Mouse (Mus musculus) brain, adult 2 months (tissue): ENCODE data around the gene Shmt2.

ENCODE experiments used
- DNase-seq: peaks from one replicate; pipeline ENCODE4 v3.0.0; 2011; ENCODE audit warnings: low read depth, low spot score

Gene Shmt2

DNA sequence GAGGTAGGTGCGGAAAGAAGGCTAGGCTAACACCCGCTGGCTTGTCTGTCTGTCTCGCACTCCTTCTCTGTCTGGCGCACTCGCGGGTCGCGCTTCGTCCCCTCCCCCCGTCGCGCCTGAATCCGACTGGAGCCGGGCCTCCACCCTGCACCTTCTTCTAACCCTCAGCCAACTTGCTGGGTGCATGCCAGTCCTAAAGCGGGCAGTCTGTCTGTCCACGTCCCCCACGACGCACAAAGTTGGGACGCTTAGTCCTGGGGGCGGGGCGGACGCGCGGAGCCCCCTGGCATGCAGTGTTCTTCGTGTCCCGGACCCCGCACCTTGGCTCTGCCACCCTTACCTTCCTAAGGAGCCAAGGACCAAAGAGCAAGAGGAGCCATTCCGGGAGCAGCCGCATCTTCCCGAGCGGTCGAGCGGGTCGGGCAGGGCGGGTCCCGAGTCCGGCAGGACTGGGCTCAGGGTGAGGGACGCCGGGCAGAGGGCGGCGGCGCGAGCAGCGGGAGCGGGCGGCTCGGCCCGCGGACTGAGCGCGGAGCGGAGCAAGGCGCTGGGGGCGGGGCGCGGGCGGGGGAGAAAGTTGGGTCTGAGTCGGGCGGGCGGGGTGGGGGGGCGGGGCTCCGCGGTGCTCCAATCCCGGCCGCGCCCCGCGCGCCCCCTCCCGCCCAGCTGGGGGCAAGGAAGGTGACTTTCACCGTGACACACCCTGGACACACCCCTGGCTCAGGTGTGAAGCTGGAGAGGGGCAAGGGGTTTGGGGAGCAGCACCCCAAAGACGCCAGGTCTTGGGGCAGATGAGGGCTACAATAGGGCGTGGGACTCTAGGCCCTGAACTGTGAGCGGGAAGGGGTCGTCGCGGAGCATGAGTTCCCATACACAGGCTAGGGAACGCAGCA lies 12.0 kb upstream of the Shmt2 start, which contains the start of gene Nxph4:
Nxph4 (minus strand) TSS at position 524 of the 893 bp plus-strand sequence.
- no peak for DNase-seq

DNA sequence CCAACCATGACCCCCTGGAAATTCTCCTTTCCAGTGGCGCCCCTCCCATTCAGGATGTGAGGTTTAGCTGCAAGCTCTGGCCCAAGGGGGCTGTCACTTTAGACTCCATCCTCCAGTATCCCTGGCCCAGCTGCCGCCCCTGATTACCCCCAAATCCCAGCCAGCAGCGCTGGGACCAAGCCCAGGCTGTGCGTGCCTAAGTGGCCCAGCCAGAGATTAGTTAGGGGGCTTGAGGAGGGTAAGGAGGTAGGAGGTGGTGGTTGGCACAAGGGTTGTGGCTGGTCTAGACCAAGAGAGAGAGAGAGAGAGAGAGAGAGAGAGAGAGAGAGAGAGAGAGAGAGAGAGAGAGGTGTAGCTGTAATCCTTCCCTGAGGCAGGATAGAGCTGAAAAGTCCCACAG lies 9.3 kb upstream of the Shmt2 start:
- no peak for DNase-seq

DNA sequence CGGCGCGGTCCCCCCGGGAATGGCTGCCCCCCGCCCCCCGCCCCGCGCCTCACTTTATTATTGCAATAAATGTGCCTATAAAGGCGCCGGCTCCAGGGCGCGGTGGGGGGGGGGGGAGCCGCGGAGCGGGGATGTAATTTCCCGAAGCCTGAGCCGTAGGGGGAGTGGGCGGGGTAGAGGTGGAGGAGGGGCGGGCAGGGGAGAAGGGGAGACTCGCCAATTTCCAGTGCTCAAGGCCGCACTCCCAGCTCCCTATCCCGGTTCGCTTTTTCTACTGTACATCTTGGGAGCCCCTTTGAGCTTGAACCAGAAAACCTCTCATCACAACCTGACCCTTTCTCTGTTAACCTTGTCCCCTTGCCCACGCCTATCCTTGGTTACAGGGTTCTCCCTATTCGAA lies 8.7 kb upstream of the Shmt2 start:
- DNase-seq: no peak

DNA sequence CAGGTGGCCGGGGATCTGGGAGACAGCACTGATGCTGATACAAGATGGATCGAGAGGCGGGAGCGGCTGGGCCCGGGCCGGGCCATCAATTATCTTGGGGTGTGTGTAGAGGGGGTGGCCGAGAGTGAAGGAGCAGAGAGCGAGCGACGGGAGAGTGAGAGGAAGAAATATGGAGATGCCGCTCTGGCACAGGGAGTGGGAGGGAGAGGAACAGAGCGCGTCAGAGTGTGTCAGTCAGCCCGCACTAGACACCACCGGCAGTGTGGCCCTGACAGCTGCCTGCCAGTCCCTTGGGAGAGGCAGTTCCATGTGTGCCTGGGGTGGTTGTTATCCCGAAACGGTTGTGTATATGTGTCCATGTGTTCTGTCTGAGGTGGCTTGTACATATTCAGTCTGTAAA lies 5.2 kb upstream of the Shmt2 start:
- DNase-seq: peak; percentile 56

DNA sequence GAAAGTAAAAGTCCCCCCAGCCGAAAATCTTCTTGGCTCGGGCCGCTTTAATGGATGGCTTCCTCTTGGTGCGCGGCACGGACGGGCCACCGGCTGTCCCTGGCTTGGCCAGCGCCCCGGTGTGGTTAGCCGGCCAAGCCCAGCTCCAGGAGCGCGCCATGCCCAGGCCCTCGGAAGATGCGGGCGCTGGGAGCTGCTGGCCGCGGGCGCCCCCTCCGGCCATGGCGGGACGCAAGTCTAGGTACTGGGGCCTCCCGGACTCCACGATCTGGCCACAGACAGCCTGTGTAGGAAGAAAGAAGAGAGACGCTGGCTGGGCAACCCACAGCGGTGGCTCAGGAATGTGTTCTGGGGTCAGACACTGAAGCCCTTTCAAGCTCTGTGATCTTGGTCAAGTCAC lies 4.4 kb upstream of the Shmt2 start:
- peak; percentile 71 for DNase-seq

DNA sequence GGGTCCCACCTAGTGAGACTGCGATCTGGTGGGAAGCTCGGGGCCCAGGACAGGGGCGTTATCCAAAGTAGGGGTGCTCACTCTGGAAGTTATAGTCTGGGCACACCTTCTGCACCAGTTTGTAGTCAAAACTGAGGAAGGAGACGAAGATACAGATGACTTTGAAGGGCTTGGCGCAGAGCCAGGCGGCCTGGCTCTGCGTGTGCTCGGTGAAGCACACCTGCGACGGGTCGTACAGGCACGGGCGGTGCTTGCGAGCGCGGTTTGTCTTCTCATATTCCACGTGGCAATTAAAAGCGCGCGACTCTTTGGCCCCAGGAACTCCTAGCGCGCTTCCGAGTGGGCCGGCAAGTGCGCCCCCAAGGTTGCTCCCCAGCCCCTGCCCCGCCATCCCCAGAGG lies 3.8 kb upstream of the Shmt2 start:
- no peak for DNase-seq

DNA sequence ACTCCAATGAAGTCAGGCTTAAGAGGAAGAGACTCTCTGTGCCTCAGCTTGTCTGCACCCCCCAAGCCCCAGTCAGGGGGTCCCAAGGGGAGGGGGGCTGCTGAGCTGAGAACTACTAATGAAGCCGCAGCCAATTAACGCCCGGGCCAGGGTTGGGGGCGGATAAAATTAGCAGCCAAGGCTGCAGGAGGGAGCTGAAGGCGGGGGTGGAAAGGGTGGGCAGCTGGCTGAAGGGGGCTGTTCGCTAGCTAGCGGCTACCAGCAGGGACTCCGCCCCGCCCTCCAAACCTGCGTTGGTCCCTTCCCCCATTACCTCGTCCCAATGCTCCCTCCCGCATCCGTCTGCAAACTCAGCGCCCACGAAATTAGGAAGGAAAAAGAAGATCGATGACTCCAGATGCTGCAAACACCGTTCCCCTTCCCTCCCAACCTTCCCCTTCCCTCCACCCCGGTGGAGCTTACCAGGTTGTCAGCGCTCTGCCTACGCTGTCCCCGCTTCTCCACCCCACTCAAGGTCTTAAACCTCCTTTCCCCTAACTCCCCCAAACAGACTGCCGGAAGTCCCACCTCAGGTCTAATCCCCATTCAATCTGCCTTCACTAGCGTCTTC lies 2.5 kb upstream of the Shmt2 start:
- DNase-seq: no peak

DNA sequence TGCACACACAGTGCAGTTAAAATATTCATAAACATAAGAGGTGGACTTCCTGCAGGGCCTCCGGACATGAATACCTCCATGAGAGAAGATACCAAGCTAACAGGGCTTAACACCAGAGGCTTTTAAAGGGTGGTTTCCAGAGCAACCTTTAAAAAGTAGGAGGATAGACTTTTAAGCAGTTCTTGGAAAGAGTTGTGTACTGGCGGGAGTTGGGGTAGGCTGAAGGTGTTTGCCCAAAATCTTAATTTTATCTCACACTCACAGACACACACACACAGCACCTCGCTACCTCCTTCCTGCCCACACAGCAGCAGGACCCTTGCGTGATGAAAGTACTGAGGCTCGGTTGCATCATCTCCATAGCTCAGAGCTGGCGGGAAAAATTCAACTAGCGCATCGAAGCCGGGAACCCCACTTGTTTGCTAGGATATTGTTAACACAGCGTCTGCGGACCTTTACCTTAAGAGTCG lies 598 bp downstream of the Shmt2 start:
- no peak for DNase-seq

DNA sequence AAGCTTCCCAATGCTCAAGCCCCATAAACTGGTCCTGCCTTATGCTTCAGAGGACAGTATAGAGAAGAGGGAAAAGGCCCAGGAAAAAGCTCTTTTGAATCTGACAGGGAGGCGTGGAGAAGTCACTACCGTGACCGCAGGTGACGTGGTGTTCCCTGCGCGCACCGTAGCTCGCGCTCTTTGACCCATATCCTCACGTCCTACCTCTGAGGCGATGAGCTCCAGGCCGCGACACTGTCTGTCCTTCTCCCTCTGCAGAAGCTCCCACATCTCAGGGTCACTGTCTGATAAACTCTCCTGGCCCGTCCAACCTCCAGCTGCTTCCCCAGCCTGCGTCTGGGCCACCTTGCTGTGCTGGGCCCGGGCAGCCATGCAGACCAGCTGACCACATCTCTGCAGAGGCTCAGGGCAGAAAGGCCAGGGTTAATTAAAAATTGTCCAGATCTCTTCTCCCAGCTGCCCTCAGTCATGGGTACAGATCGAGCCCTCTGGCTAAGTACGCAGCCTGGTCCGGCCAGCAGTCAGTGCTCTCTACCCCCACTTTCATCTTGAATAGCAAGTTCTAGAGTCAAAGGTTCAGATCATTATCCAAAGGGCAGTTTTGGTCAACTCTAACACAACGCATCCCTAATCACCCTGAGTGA lies 1.4 kb downstream of the Shmt2 start:
- DNase-seq: no peak

DNA sequence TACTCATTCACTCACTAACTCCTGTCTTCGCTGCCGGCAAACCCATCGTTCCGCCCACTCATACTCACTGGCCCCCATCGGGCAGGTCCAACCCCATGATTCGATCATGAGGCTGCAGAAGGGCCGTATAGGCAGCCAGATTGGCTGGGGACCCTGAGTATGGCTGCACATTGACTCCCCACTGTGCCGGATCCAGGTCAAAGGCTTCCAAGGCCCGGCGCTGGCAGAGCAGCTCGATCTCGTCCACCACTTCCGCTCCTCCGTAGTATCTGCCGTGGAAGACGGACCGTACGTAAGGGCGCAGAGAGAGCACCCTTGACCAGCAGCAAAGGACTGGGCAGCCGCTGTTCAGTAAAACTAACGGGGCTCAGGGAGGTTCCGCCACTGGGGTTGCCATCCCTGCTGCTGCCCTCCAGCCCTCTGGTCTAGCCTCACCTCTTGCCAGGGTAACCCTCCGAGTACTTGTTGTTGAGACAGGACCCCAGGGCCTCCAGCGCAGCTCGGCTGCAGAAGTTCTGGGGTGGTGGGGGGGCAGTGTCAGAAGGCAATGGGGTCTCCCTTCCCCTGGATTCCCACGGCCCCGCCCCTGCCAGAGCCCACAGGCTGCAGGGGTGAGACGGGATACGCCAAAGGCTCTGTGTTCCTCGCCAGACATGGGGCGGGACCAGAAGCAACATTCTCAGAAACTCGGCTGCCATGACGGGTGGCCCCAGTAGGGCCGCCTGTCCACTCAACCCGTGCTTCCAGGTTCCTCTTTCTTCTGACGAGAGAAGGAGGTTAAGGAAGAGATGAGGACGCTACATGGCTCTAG lies 2.1 kb downstream of the Shmt2 start:
- DNase-seq: no peak

DNA sequence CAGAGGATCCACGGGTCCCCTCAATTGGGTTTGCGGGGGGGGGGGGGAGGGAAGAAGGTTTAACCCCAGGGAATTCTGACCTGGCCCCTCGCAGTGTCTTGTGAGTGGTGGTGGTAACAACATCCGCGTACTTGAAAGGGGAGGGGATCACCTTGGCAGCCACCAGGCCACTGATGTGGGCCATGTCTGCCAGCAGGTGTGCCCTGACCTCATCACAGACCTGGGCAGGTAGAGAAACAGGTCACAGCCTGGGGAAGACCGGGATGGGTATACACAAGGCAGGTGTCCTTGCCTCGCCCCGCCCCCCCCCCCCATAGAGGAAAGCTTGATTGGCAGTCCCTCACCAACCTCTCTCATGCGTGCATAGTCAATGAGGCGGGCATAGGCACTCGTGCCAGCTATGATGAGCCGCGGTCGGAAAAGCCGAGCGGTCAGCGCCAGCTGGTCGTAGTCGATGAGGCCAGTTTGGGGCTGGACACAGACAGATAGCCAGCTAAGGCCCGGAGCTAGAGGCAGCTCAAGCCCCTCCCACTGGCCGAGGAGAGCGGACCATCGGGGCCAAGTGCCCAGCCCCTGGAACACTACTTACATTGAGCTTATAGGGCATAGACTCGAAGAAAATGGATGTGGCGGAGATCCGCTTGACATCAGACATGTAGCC lies 3.1 kb downstream of the Shmt2 start:
- DNase-seq: no peak

DNA sequence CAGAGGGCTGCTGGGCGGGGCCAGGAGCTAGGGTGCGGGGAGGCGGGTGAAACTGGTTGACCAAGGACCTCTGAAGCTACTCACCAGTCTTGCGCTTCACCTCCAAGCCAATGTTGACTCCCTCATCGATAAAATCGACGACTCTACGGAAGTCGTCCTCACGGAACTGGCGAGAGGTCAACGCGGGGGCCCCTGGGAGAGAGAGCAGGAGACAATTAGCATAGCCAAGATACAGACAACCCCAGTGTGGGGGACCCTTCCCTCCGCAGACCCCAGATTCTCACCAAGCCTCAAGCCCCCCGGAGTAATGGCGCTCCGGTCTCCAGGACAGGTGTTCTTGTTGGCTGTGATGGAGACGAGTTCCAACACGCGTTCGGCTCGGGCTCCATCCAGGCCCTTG lies 4.3 kb downstream of the Shmt2 start:
- DNase-seq: no peak

DNA sequence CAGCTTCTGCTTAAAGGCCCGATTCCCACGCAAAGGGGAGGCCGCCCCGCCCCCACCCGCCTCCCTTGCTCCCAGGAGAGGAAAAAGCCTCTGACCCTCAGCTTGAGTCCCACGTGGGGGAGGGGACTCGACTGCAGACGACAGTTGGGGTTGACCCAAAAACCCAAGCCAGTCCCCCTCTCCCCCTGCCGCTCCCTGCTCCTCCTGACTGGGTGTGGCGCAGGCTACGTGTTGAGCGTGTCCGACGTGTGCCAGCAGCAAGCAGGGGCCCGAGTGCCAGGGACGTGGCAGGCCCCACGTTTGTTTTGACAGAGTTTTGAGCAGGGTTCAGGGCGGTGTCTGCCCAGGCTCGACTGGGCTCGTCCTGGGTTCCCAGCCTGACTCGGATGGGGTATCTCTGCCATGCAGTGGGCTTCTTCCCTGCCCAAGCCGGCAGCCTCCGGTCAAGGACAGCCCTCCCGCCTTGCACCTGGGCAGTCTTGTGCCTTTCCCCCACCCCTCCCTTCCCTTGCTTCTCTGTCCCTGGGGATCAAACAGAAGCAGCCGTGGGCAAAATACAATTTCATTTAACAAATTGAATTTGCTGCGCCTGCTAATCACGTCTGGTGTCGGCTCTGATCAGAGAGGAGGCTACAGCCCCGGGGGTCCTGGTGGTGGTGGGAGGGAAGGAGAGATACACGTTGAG lies 5.5 kb downstream of the Shmt2 start:
- no peak for DNase-seq

DNA sequence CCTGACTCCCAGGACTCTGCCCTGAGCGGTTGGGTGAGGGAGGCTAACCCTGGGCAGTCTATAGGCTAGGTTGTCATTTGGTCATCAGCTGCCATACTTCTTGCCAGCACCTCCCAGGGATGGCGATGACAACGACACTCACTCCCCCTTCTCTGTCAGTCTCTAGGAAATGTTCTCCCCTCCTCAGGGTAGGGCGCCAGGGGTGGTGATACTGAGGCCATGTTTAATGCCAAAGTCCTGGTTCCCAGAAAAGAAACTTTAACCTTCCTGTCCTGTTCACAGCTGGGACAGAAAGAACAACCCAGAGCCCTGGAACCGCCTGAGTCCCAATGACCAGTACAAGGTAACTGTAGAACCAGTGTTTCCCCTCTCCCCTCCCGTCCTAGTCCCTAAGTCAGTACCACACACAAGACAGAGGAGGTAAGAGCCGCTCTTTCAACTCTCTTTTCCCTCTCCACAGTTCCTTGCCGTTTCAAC lies 6.2 kb downstream of the Shmt2 start:
- no peak for DNase-seq

DNA sequence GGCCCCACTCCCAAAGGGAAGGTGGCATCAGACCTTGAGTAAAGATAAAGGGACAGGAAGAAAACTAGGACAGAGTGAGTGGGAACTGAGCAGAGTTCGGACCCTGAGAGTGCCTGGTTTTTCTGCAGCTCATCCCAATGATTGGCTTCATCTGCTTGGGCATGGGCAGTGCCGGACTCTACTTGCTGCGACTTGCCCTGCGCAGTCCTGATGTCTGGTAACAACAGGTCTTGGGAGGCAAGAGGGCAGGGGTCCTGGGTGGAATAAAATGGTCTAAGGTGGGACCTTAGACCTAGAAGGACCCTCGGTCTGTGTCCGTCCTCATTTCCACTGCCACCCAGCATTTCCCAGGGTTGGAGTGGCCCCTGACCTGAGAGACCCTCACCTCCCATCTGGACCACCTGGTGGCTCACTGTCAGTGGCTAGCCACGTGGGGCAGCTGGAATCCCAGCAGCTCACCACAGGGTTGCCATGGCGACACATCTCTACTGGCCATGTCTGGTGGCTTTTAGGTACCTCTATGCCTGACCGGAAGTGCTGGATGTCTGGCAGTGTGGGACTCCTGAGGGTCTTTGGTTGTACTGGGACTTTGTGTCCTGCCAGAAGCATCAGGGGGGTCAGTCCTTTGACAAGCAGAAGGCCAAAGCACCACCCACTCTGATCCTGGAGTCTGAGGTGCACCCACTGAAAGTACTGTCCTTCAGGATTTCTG lies 6.8 kb downstream of the Shmt2 start:
- no peak for DNase-seq

DNA sequence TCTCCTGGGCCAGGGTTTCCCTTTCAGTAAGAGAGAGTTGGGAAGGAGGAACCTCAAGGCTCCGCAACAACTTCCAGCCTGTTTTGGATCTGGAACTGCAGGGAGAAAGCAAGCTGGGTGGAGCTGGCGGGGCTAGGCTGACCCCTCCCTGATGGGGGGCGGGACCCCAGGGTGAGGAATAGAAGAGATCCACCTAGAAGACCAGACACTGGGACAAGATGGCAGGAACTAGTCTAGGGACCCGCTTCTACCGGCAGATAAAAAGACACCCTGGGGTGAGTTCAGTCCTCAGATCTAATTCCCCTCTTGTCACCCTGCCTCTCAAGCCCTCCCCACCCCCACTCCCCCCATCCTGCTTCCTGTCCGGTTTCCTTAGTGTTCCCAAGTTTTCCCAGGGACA lies 7.5 kb downstream of the Shmt2 start, which contains the start of gene Ndufa4l2:
Ndufa4l2 (plus strand) TSS at position 204 of the 400 bp plus-strand sequence.
- no peak for DNase-seq

DNA sequence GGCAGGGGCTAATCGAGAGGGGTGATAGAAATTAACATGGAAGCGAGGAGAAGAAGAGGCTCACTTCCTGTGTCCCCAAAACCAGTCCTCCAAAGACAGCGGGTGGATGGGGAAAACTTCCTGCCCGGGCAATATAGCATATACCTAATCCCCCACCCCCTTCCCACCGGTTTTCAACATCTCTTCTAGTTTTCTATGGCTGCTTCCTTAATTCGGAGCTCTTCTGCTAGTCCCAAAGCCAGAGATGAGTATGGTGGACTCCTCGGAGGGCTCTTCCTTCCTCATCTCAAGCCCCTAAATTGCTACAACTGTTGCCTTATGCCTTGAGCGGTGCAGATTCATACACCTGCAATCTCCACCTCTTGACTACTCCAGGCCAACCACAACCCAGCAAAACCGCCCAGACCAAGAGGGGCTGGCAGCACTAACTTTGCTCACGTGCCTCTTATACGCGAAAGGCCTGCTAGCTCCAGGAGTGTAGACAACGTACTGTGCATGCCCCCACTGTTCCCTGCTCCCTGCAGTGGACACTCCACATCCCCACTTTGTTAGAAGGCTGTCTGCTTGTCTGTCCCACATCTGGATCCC lies 8.0 kb downstream of the Shmt2 start:
- DNase-seq: no peak

DNA sequence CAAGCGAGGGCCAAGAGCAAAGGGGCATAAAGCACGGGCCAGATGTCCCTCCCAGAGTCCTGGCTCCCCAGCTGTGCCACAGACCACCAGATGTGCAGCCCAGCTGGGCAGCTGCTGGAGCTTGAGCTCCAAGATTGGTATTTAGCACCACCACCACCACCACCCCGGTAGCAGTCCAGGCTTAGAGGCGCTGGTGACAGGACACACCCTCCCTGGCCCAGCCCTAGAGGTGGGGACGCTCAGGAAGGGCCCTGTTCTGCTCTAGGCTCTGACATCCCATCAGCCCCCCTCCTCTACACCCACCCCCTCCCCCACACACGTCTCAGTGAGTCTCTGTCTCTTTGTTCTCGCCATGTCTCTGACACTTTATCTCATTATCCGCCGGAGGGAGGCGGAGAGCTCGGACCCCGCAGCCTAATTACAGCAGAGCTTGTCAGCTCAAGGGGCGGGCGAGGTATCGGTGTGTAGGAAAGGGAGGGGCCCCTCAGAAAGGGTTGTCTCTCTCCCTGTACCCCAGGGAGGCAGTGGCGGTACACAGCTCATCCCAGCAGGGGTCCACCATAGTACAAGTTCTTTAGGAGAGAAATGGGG lies 8.6 kb downstream of the Shmt2 start:
- DNase-seq: peak; percentile 53

DNA sequence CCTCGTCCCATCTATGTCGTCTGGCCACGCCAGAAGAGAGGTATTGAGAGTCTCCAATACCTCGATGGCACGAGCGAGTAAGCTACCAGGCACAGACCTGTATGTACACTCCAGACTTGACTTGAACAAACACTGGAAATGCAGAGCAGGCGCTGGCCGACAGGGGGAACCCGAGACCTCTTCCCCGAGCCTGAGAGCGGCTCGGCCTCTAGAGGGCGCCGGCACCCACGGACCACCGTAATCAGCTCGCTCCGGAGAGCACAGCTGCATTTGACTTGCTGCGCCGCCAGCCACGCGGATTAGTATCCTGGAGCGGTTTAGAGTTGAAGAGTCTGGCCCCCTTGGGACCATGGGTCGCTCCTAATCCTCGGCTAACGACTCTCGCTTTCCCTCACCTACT lies 9.4 kb downstream of the Shmt2 start:
- DNase-seq: peak; percentile 95
